In genomic region chr1:34011821-34012271, GRCm38 (mm10) we compare ENCODE assay signal across 7 mouse cellular contexts.
DNase-seq lines count a peak whose midpoint lies in the region; ATAC-seq lines count a peak whose summit lies in the region.

No protein-coding gene starts in this region.

- WGBS in lung, embryonic 16.5 days: 0% methylated on average over 16 of the region's 16 CpGs
- WGBS in heart, embryonic 10.5 days: 1% methylated on average over 16 of the region's 16 CpGs
- WGBS in limb, embryonic 10.5 days: under 1% methylated on average over 16 of the region's 16 CpGs
- 0% methylated on average over 16 of the region's 16 CpGs for WGBS in neural tube, embryonic 11.5 days

- no peaks in the 10 kb centered on the region for H3K27me3 ChIP-seq in lung, embryonic 16.5 days (ENCODE audit: control insufficient read depth, insufficient read depth, low read depth, low read length)
- no peaks in the 10 kb centered on the region for H3K27me3 ChIP-seq in heart, embryonic 10.5 days (ENCODE audit: insufficient read depth, poor library complexity, severe bottlenecking)
- peaks cover 18% of the 10 kb centered on the region for H3K27me3 ChIP-seq in limb, embryonic 10.5 days (ENCODE audit: low read depth, poor library complexity, severe bottlenecking)
- no peaks in the 10 kb centered on the region for H3K27me3 ChIP-seq in neural tube, embryonic 11.5 days (ENCODE audit: control insufficient read depth, insufficient read depth, low read length)

- peak; percentile 59 for ATAC-seq in lung, embryonic 16.5 days (ENCODE audit: low read depth)
- peak; percentile 54 for ATAC-seq in neural tube, embryonic 11.5 days (ENCODE audit: insufficient read depth, low FRiP score, low TSS enrichment)

- DNase-seq in lung, postnatal 10 days: no peak
- DNase-seq in brain, adult 2 months (ENCODE audit: low read depth, low spot score): peak; percentile 57
- DNase-seq in heart, embryonic 10.5 days (ENCODE audit: low spot score): no peak
- peak; percentile 50 for DNase-seq in limb, embryonic 10.5 days (ENCODE audit: low spot score)
- DNase-seq in neural tube, embryonic 11.5 days (ENCODE audit: low spot score): peak; percentile 59
- DNase-seq in B cell, adult 2 months: no peak

- H3K4me3 ChIP-seq in lung, embryonic 16.5 days (ENCODE audit: low read length): peak overlapping the region; percentile 74
- H3K4me3 ChIP-seq in heart, embryonic 10.5 days: peak overlapping the region; percentile 89
- peak overlapping the region; percentile 90 for H3K4me3 ChIP-seq in limb, embryonic 10.5 days
- peak overlapping the region; percentile 76 for H3K4me3 ChIP-seq in neural tube, embryonic 11.5 days (ENCODE audit: low read depth, low read length)

- 0 out of 2 replicates have a peak, but pooled peaks cover 2% of the 10 kb centered on the region for H3K4me1 ChIP-seq in lung, embryonic 16.5 days (replicated peaks; ENCODE audit: control insufficient read depth, insufficient read depth, low read length)
- peaks cover 31% of the 10 kb centered on the region for H3K4me1 ChIP-seq in heart, embryonic 10.5 days
- peaks cover 25% of the 10 kb centered on the region for H3K4me1 ChIP-seq in limb, embryonic 10.5 days
- peaks cover 9% of the 10 kb centered on the region for H3K4me1 ChIP-seq in neural tube, embryonic 11.5 days (ENCODE audit: control insufficient read depth, insufficient read depth, low read length)

- no peak overlapping the region for H3K27ac ChIP-seq in lung, embryonic 16.5 days (ENCODE audit: low read length)
- H3K27ac ChIP-seq in heart, embryonic 10.5 days: peak overlapping the region; percentile 92
- peak overlapping the region; percentile 86 for H3K27ac ChIP-seq in limb, embryonic 10.5 days
- peak overlapping the region; percentile 90 for H3K27ac ChIP-seq in neural tube, embryonic 11.5 days (ENCODE audit: low read depth, low read length)

- no peaks in the 10 kb centered on the region for H3K36me3 ChIP-seq in lung, embryonic 16.5 days (ENCODE audit: control insufficient read depth, insufficient read depth, low read length)
- no peaks in the 10 kb centered on the region for H3K36me3 ChIP-seq in heart, embryonic 10.5 days
- H3K36me3 ChIP-seq in limb, embryonic 10.5 days: no peaks in the 10 kb centered on the region
- no peaks in the 10 kb centered on the region for H3K36me3 ChIP-seq in neural tube, embryonic 11.5 days (ENCODE audit: control insufficient read depth, insufficient read depth, low read length)

- no peaks in the 10 kb centered on the region for H3K9me3 ChIP-seq in lung, embryonic 16.5 days (ENCODE audit: control insufficient read depth, low read length)
- H3K9me3 ChIP-seq in heart, embryonic 10.5 days: no peaks in the 10 kb centered on the region
- no peaks in the 10 kb centered on the region for H3K9me3 ChIP-seq in limb, embryonic 10.5 days (replicated peaks)
- H3K9me3 ChIP-seq in neural tube, embryonic 11.5 days (ENCODE audit: control insufficient read depth, low read length): no peaks in the 10 kb centered on the region

- peak overlapping the region; percentile 72 for H3K9ac ChIP-seq in lung, embryonic 16.5 days (ENCODE audit: low read length)
- H3K9ac ChIP-seq in neural tube, embryonic 11.5 days (ENCODE audit: low read length): peak overlapping the region; percentile 90

- peak overlapping the region; percentile 99 for H3K4me2 ChIP-seq in lung, embryonic 16.5 days (ENCODE audit: low read depth, low read length)
- peak overlapping the region; percentile 93 for H3K4me2 ChIP-seq in neural tube, embryonic 11.5 days (ENCODE audit: low read depth)

Comparison
In these comparisons a context has a peak if more than half of its experiments do, and no peak if none do; other contexts are left out.
1. DNase-seq: peak in brain, adult 2 months (single experiment), limb, embryonic 10.5 days (single experiment) and neural tube, embryonic 11.5 days (single experiment); none in lung, postnatal 10 days (single experiment), heart, embryonic 10.5 days (single experiment) and B cell, adult 2 months (0 of 2).
2. Peak in every context shown above with its lines, with median percentiles within 50 percentile points of each other: H3K4me3 ChIP-seq.